Mouse (Mus musculus) adrenal gland, postnatal 4 days (tissue): Measurements from ENCODE around the gene Slc35d1. TPM values are rescaled to one million over a fixed set of nuclear protein-coding genes. Genes with fewer than 3 reads are reported as not detected.

ENCODE experiments used
- DNase-seq, 2 experiments: peaks; one replicate each; pipeline ENCODE4 v3.0.0; 2021 to 2022; ENCODE audit warnings: low spot score in 2 of 2, mixed read lengths in 2 of 2
- long read RNA-seq, 2 experiments: library from polyadenylated mRNA; stranded (forward); transcript quantifications; one replicate each; pipeline ENCODE4 v2.0.0; 2021
- total RNA-seq, 2 experiments: library from RNA; stranded (reverse); gene quantifications; 2 replicates each; pipeline ENCODE4 v1.2.3; 2021

Gene Slc35d1
- 10 to 100 TPM; 17.0 to 19.4 TPM for total RNA-seq
- long read RNA-seq, experiment 1, partial matches to known transcripts = 1 of 2 reads
- long read RNA-seq, experiment 1, other reads (novel, unspliced or antisense) = 1 of 2 reads
- long read RNA-seq, experiment 2, full-length matches to known transcripts = 4 of 12 reads
- long read RNA-seq, experiment 2, partial matches to known transcripts = 2 of 12 reads
- long read RNA-seq, experiment 2, other reads (novel, unspliced or antisense) = 6 of 12 reads

- DNase-seq = peak; percentile 61 to 72
Observed at GRCm38 (mm10) chr4:103214925-103215820, at the start of gene Slc35d1. Gene Slc35d1, minus strand, starts transcription at chr4:103215164.

GRCm38 (mm10) chr4:103263812-103264396 is 48.9 kb upstream of the Slc35d1 start:
- no peak for DNase-seq

- DNase-seq = no peak
Observed at GRCm38 (mm10) chr4:103263378-103263777, 48.4 kb upstream of the Slc35d1 start.

- no peak for DNase-seq
Observed at GRCm38 (mm10) chr4:103258817-103259216, 43.9 kb upstream of the Slc35d1 start.

- DNase-seq = no peak
Observed at GRCm38 (mm10) chr4:103253846-103254245, 38.9 kb upstream of the Slc35d1 start.

GRCm38 (mm10) chr4:103249436-103250085 is 34.6 kb upstream of the Slc35d1 start:
- no peak for DNase-seq

- DNase-seq = no peak
Observed at GRCm38 (mm10) chr4:103247813-103248212, 32.8 kb upstream of the Slc35d1 start.

- DNase-seq = no peak
Observed at GRCm38 (mm10) chr4:103247249-103247648, 32.3 kb upstream of the Slc35d1 start.

GRCm38 (mm10) chr4:103232156-103232555 is 17.2 kb upstream of the Slc35d1 start:
- no peak for DNase-seq

- DNase-seq = no peak
Observed at GRCm38 (mm10) chr4:103222854-103223253, 7.9 kb upstream of the Slc35d1 start.

- no peak for DNase-seq
Observed at GRCm38 (mm10) chr4:103221789-103222188, 6.8 kb upstream of the Slc35d1 start.

- DNase-seq = no peak
Observed at GRCm38 (mm10) chr4:103219011-103219410, 4.0 kb upstream of the Slc35d1 start.

- DNase-seq = no peak
Observed at GRCm38 (mm10) chr4:103216046-103216445, 1.1 kb upstream of the Slc35d1 start.

- peak; percentile 47 to 50 for DNase-seq
Observed at GRCm38 (mm10) chr4:103214498-103214924, 453 bp downstream of the Slc35d1 start.

- no peak for DNase-seq
Observed at GRCm38 (mm10) chr4:103213859-103214497, 986 bp downstream of the Slc35d1 start.

- DNase-seq = no peak
Observed at GRCm38 (mm10) chr4:103208553-103208952, 6.4 kb downstream of the Slc35d1 start.

GRCm38 (mm10) chr4:103203646-103204045 is 11.3 kb downstream of the Slc35d1 start:
- DNase-seq = no peak

- no peak for DNase-seq
Observed at GRCm38 (mm10) chr4:103200046-103200445, 14.9 kb downstream of the Slc35d1 start.

- DNase-seq = no peak
Observed at GRCm38 (mm10) chr4:103199086-103199485, 15.9 kb downstream of the Slc35d1 start.

- DNase-seq = no peak
Observed at GRCm38 (mm10) chr4:103197401-103197800, 17.6 kb downstream of the Slc35d1 start.

GRCm38 (mm10) chr4:103192421-103192820 is 22.5 kb downstream of the Slc35d1 start:
- no peak for DNase-seq
